Mouse (Mus musculus): ENCODE measurements at regions not wholly inside any gene's neighbourhood (a gene's known extent, or its start where the extent isn't known, plus 50 kb on each side); places are given as distances from the start of the nearest gene placed in this dataset.

DNA sequence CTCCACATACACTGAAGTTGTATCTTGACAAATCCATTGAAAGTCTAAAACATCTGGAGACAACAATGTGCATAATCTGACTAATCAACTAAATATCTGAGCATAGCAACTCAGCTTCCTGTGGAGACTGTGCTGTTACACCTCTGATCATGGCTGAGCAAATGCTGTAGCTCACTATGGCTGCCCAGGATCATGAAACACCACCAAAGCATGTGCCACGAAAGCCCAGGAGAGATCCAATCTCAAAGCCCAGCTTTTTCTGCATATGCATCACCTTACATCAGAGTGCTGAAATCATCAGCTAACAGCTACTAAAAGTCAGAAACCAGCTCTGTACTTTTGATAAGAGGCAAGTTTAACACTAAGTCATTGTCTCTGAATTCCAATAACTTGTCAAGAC, 313.3 kb upstream of the Htr2a start:
- no peak overlapping the region for H3K27ac ChIP-seq
- H3K4me2 ChIP-seq = no peak overlapping the region
- H3K4me3 ChIP-seq = no peak overlapping the region
- H3K4me1 ChIP-seq = no peaks in the 10 kb centered on the region
- H3K36me3 ChIP-seq (ENCODE audit: poor library complexity, severe bottlenecking) = no peaks in the 10 kb centered on the region
- ATAC-seq = no peak
- H3K9me3 ChIP-seq (replicated peaks) = no peaks in the 10 kb centered on the region
- 80% methylated on average over 1 of the region's 1 CpGs for WGBS
- no peak overlapping the region for H3K9ac ChIP-seq
- no peaks in the 10 kb centered on the region for H3K27me3 ChIP-seq

DNA sequence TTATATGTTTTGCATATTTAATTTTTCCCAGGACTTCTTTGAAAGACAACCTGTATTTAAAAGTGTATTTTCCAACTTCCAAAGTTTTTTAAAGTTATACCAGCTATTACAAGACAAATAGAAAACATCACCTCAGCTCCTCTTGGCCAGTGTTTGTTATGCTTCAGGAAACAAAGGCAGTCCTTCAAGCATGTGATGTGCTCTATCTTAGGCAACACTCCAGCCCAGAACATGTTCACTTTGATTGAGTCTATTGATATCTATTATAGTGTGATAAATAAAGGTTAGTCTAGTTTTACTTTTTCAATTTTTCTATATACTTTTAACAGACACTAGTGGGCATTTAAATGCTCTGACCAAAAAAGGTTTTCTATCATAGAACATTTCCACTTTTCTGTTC, 289.9 kb upstream of the Htr2a start:
- H3K27me3 ChIP-seq = no peaks in the 10 kb centered on the region
- H3K4me2 ChIP-seq = no peak overlapping the region
- no peak overlapping the region for H3K4me3 ChIP-seq
- no peak overlapping the region for H3K27ac ChIP-seq
- 0 out of 2 replicates have a peak, but pooled peaks cover 3% of the 10 kb centered on the region for H3K4me1 ChIP-seq
- no peaks in the 10 kb centered on the region for H3K9me3 ChIP-seq (replicated peaks)
- ATAC-seq = no peak
- no peak overlapping the region for H3K9ac ChIP-seq
- no peaks in the 10 kb centered on the region for H3K36me3 ChIP-seq (ENCODE audit: poor library complexity, severe bottlenecking)

DNA sequence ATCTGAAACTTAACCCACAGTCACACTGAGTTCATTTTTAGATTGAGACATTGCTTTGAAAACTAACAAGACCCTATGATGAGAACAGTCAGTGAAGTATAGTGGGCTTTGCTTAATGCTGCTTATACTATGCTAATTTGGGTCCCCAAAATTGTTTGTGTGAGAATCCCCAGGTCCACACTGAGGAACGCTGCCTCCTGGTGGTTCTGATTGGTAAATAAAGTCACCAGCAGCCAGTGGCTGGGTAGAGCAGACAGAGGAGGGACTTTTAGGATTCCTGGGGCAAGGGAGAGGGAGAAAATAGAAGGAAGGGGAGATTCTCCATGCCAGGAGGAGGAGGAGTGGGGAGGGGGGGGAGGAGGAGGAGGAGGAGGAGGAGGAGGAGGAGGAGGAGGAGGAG, 288.4 kb upstream of the Htr2a start:
- H3K4me2 ChIP-seq = no peak overlapping the region
- WGBS = 32% methylated on average over 1 of the region's 1 CpGs
- H3K27me3 ChIP-seq = no peaks in the 10 kb centered on the region
- H3K4me3 ChIP-seq = no peak overlapping the region
- H3K9me3 ChIP-seq (replicated peaks) = no peaks in the 10 kb centered on the region
- no peak overlapping the region for H3K27ac ChIP-seq
- no peak overlapping the region for H3K9ac ChIP-seq
- 0 out of 2 replicates have a peak, but pooled peaks cover 3% of the 10 kb centered on the region for H3K4me1 ChIP-seq
- no peak for ATAC-seq
- no peaks in the 10 kb centered on the region for H3K36me3 ChIP-seq (ENCODE audit: poor library complexity, severe bottlenecking)

DNA sequence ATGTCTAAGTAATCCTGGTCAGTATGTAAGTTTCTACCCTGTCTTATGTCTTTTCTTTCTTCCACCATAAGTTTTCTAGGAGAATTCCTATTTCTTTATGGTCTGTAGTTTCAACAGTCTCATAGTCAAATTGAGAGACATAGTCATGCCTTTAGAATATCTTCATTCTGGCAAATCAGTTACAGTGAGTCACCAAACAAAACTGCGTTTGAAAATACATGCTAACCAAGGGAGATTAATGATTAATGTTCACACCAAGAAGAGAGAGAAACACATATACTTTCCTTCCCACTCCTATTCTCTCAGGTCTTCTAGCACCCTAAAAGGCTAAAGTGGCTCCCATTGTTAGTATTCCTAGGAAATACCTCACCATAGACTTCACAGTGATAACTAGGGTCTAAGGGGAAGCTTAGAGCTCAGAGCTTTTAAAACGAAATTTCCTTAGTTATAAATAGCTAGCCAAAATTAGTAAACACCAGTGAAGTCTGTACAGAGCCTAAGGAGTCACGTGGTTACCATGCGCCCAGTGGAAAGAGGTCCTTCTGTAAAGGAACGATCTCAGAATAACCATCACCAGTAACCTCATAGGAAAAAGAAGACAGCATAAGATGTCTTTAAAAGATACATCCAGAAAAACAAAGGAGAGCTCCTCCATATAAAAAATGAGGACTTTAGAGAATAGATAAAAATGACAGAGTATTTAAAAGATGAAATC, 281.8 kb upstream of the Htr2a start:
- no peaks in the 10 kb centered on the region for H3K27me3 ChIP-seq
- no peaks in the 10 kb centered on the region for H3K36me3 ChIP-seq (ENCODE audit: poor library complexity, severe bottlenecking)
- no peak for ATAC-seq
- H3K9ac ChIP-seq = no peak overlapping the region
- no peak overlapping the region for H3K27ac ChIP-seq
- 86% methylated on average over 5 of the region's 5 CpGs for WGBS
- no peak overlapping the region for H3K4me2 ChIP-seq
- H3K4me3 ChIP-seq = no peak overlapping the region
- no peaks in the 10 kb centered on the region for H3K9me3 ChIP-seq (replicated peaks)
- peaks cover 11% of the 10 kb centered on the region for H3K4me1 ChIP-seq

DNA sequence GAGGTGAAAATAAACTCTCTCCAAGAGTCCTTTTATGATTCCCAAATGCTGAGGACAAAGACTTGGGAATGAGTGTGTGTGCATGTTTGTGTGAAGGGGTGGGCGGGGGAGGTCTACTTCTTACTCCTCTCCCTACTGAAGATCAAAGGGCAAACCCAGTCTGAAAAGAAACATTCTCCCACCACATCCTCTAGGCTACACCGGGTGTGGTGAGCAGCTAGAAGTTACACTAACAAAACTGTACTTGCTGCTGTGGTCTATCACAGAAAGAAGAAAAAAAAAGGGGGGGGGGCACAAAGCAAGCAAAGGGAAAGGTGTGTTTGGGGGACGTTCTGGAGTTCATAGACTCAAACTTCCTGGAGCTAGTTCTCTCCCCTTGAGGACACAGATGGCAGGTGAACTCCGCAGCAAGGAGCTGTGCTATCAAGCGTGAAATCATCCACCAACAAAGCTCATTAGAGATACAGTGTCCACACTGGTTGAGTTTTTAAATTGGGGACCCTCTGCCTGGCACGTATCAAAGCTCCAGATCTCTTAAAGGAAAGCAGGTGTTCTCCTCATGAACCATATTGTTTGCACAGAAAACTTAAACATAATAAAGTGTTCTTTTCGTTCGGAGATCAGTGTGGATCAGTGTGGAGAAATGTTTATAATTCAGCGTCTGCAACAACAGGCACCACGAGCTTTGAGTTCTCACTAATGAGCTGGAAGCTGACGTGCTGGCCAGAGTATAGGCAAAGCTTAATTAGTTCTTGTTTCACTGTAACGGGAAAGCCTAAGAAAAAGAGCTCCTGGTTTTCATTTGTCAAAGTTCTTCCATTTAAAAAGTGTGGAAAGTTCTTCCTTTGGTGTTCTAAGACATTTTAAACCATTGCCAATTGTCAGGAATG, 280.7 kb upstream of the Htr2a start:
- H3K4me3 ChIP-seq = peak overlapping the region; percentile 17; the same call in 1 of the 2 replicates
- peaks cover 11% of the 10 kb centered on the region for H3K4me1 ChIP-seq
- no peak overlapping the region for H3K27ac ChIP-seq
- no peaks in the 10 kb centered on the region for H3K36me3 ChIP-seq (ENCODE audit: poor library complexity, severe bottlenecking)
- H3K9ac ChIP-seq = no peak overlapping the region
- ATAC-seq = peak; percentile 95
- H3K9me3 ChIP-seq (replicated peaks) = no peaks in the 10 kb centered on the region
- H3K27me3 ChIP-seq = no peaks in the 10 kb centered on the region
- WGBS = 11% methylated on average over 12 of the region's 12 CpGs
- peak overlapping the region; percentile 49 for H3K4me2 ChIP-seq

DNA sequence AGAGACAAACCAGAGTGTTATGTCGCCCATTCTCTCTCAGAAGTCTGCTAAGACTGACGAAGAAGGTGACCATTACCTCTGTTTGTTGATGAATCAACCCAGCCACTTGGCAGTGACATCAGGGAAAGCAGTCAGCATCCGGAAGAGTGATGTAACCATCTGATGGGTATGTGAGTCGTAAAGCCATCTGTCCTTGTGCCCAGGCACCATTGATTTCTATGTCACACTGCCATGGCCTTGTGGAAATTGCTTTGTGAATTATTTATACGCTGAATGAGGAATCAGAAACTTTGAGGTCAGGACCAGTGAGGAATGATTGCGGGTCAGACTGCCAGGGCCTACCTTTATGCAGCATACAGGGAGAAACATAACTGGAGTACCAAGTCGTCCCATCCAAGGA, 256.2 kb upstream of the Htr2a start:
- Histone ChIP-seq H3K27me3 (no peaks in the 10 kb centered on the region), H3K4me2 (no peak overlapping the region), H3K9me3 (replicated peaks) (no peaks in the 10 kb centered on the region), H3K4me1 (no peaks in the 10 kb centered on the region), H3K9ac (no peak overlapping the region), H3K4me3 (no peak overlapping the region), H3K36me3 (ENCODE audit: poor library complexity, severe bottlenecking) (no peaks in the 10 kb centered on the region), H3K27ac (no peak overlapping the region)
- WGBS = 84% methylated on average over 7 of the region's 7 CpGs
- ATAC-seq = no peak

DNA sequence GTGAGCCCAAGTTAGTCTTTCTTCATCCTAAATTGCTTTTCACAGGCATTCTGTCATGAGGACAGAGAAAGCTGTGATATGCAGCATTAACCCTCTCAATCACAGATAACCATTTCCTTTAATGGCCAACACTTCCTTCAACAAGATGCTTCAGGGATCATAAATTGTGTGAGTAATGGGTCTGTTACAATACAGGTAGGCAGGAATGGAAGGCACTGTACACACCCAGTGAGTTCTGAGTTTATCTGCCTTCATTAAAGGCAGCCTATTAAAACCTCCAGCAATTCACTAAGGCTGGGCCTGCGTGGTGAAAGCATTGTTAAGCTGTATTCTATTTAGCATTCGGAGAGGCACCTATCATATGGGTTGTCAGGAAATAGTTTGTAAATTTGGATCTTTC, 248.2 kb upstream of the Htr2a start:
- H3K27ac ChIP-seq = no peak overlapping the region
- WGBS = 68% methylated on average over 2 of the region's 2 CpGs
- ATAC-seq = no peak

DNA sequence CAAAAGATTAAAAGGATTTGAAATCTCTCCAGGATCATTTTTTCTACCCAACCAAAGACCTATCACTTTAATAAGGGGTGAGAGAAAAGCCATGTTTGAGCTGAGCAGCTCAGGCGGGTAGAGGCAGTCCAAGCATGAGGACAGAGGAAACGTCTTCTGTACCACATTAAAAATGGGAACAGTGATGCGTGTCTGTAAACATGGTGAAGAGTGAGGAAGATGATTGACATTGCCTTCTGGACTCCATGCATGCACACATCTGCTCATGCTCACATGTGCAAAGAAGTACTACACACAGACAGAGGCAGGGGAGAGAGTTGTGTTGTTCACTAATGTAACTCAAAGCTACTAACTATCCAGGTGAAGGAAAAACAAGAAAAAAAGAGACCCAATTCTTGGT, 243.4 kb upstream of the Htr2a start:
- Histone ChIP-seq H3K9me3 (replicated peaks) (no peaks in the 10 kb centered on the region), H3K4me3 (no peak overlapping the region), H3K36me3 (ENCODE audit: poor library complexity, severe bottlenecking) (no peaks in the 10 kb centered on the region), H3K4me2 (no peak overlapping the region), H3K9ac (no peak overlapping the region), H3K4me1 (no peaks in the 10 kb centered on the region), H3K27ac (no peak overlapping the region), H3K27me3 (no peaks in the 10 kb centered on the region)
- ATAC-seq = peak; percentile 48; the same call in 1 of the 2 replicates
- 78% methylated on average over 3 of the region's 3 CpGs for WGBS

More for the DNA sequence above, 248.2 kb upstream of the Htr2a start:
- H3K9ac ChIP-seq = no peak overlapping the region
- H3K27me3 ChIP-seq = no peaks in the 10 kb centered on the region
- H3K36me3 ChIP-seq (ENCODE audit: poor library complexity, severe bottlenecking) = no peaks in the 10 kb centered on the region
- H3K4me1 ChIP-seq = no peaks in the 10 kb centered on the region
- no peak overlapping the region for H3K4me2 ChIP-seq
- no peak overlapping the region for H3K4me3 ChIP-seq
- H3K9me3 ChIP-seq (replicated peaks) = no peaks in the 10 kb centered on the region

DNA sequence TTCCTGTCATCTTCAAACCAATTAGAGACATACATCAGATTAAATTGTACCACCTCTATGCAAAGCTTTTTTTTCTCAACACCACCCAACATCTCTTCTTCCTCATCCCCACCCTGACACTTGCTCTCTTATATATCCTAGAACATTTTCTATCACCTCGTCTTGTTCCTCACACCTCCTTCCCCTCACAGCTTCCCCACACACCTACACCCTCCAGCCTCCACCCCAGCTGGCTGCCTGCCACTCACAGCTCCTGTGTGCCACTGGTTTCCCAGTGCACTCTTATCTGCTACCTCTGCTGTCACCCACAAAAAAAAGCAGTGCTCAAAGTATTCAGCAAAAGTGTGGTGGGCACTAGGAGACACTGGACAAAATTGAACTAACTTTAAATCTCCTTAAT, 231.2 kb upstream of the Htr2a start:
- Histone ChIP-seq H3K9ac (no peak overlapping the region), H3K4me3 (no peak overlapping the region), H3K27ac (no peak overlapping the region), H3K27me3 (no peaks in the 10 kb centered on the region), H3K4me1 (no peaks in the 10 kb centered on the region), H3K4me2 (no peak overlapping the region), H3K9me3 (replicated peaks) (no peaks in the 10 kb centered on the region), H3K36me3 (ENCODE audit: poor library complexity, severe bottlenecking) (no peaks in the 10 kb centered on the region)
- no peak for ATAC-seq
- 53% methylated on average over 1 of the region's 1 CpGs for WGBS

DNA sequence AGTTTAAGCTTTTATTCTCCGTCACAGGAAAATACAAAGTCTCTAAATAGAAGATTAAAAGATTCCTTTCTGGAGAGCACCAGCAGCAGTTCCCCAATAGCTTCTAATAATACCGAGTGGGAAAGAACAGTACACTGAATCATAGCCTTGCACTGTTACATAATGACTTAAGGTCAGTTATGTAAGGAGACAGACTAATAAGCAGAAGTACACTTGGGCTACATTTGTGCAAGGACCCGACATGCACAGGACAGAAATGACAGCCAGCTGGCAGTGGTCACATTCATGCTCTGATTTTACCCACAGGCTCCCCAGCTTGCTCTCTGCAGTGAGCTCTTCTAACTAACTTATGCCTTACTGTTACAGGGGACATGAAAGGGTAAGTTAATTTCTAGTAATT, 212.4 kb upstream of the Htr2a start:
- WGBS = 57% methylated on average over 3 of the region's 3 CpGs
- Histone ChIP-seq H3K4me1 (no peaks in the 10 kb centered on the region), H3K36me3 (ENCODE audit: poor library complexity, severe bottlenecking) (no peaks in the 10 kb centered on the region), H3K4me2 (no peak overlapping the region), H3K9me3 (replicated peaks) (no peaks in the 10 kb centered on the region), H3K27me3 (no peaks in the 10 kb centered on the region), H3K27ac (no peak overlapping the region), H3K4me3 (no peak overlapping the region), H3K9ac (no peak overlapping the region)
- no peak for ATAC-seq

DNA sequence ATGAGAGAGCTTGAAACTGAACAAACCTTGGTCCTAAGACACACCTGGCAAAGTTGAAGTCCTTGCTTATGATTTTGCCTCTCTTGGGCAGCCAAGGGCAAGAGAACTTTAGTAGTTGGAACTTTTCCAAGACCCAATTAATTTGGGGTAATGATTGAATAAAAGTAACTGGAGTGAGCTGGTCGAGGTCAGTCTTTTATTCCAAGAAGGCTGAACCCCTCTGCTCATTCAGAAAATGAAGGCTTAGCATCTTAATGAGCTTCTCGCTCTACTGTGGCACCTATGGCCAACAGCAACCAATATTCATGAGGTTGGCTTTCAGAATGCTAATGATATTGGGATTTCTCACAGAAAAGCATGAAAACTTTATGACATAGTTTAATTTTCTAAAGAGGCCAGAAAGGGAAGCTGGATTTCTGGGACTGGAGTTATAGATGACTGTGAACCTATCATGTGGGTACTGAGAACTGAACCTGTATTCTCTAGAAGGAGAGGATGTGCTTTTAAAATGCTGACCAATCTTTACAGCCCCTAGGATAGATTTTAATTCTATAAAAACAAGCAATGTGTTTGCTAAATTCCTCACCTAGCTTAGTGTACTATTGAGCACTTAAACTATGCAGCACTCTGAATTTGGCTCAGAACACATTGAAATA, 176.5 kb upstream of the Htr2a start:
- Histone ChIP-seq H3K36me3 (ENCODE audit: poor library complexity, severe bottlenecking) (no peaks in the 10 kb centered on the region), H3K27me3 (no peaks in the 10 kb centered on the region), H3K9me3 (replicated peaks) (no peaks in the 10 kb centered on the region), H3K4me3 (no peak overlapping the region), H3K9ac (no peak overlapping the region), H3K4me1 (peaks cover 13% of the 10 kb centered on the region), H3K4me2 (no peak overlapping the region), H3K27ac (no peak overlapping the region)
- peak; percentile 81; the same call in 1 of the 2 replicates for ATAC-seq
- 5% methylated on average over 2 of the region's 2 CpGs for WGBS

DNA sequence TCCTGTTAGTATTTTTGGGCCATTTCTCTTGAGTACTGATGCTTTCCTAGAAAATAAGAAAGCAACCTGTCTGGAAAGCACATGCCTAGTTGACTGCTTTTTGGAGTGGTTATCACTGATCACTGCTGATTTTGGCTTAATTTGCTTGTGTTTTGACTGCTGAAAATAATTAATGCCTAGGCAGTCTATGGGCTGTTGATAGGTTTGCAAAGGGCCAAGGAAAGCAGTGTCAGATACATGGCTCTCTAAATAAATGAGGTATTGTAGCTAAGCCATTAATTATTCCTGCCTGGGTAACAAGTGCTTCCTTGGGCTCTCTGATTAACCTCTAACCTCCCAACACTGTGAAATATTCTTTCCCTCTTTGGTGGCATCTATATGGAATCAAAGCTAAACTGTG, 145.1 kb upstream of the Htr2a start:
- H3K9me3 ChIP-seq (replicated peaks) = no peaks in the 10 kb centered on the region
- H3K27me3 ChIP-seq = peaks cover 5% of the 10 kb centered on the region; the same call in 1 of the 2 replicates
- 0 out of 2 replicates have a peak, but pooled peaks cover 5% of the 10 kb centered on the region for H3K4me1 ChIP-seq
- no peak overlapping the region for H3K4me3 ChIP-seq
- no peak overlapping the region for H3K4me2 ChIP-seq
- H3K9ac ChIP-seq = no peak overlapping the region
- peak; percentile 75 for ATAC-seq
- H3K36me3 ChIP-seq (ENCODE audit: poor library complexity, severe bottlenecking) = no peaks in the 10 kb centered on the region
- H3K27ac ChIP-seq = no peak overlapping the region

Measured in forebrain, embryonic 13.5 days (tissue).